Mouse (Mus musculus) left cerebral cortex, postnatal 25 days (tissue): ENCODE data around the gene Fam228a. TPM values are rescaled to one million over a fixed set of nuclear protein-coding genes. Genes with fewer than 3 reads are reported as not detected.
A peak's percentile ranks its signal among the peaks of the same experiment; 100 is the strongest.
"Not testable (repeated sequence)": the region's sequence is repeated elsewhere in the genome, so short reads cannot be mapped to it uniquely, and the experiment has no call there.

ENCODE experiments used
- DNase-seq, 2 experiments: peaks; one replicate each; pipeline ENCODE4 v3.0.0; 2022; ENCODE audit warnings: low spot score in 2 of 2, mixed read lengths in 1 of 2
- intact Hi-C: fragments of 180-260 bp; cut with DNase I; formaldehyde crosslinking; loops from one replicate; pipeline ENCODE4 v1.15.1; 2025
- total RNA-seq, 2 experiments: library from RNA; stranded (reverse); gene quantifications; 2 replicates each; pipeline ENCODE4 v1.2.3; 2021

The Fam228a gene
- total RNA-seq, result 1 to 10 TPM; 2.2 to 2.6 TPM

- intact Hi-C loops, result no loop called here
- DNase-seq, result no peak
Observed at GRCm38 (mm10) chr12:4738031-4738576, at the start of gene Fam228a. TSS of gene Fam228a (minus strand) at chr12:4738430.

GRCm38 (mm10) chr12:4784466-4784865, 46.2 kb upstream of the Fam228a start:
- intact Hi-C loops, result no loop called here
- no peak for DNase-seq

- no peak for DNase-seq
- intact Hi-C loops, result no loop called here
Observed at GRCm38 (mm10) chr12:4783598-4783997, 45.4 kb upstream of the Fam228a start.

GRCm38 (mm10) chr12:4781725-4782404, 43.6 kb upstream of the Fam228a start:
- DNase-seq, intact Hi-C loops: not testable (repeated sequence)

- intact Hi-C loops, result no loop called here
- DNase-seq, result no peak
Observed at GRCm38 (mm10) chr12:4781270-4781669, 43.0 kb upstream of the Fam228a start.

- no peak for DNase-seq
- intact Hi-C loops, result no loop called here
Observed at GRCm38 (mm10) chr12:4780245-4780644, 42.0 kb upstream of the Fam228a start.

- intact Hi-C loops, result no loop called here
- no peak for DNase-seq
Observed at GRCm38 (mm10) chr12:4777734-4778133, 39.5 kb upstream of the Fam228a start.

DNA sequence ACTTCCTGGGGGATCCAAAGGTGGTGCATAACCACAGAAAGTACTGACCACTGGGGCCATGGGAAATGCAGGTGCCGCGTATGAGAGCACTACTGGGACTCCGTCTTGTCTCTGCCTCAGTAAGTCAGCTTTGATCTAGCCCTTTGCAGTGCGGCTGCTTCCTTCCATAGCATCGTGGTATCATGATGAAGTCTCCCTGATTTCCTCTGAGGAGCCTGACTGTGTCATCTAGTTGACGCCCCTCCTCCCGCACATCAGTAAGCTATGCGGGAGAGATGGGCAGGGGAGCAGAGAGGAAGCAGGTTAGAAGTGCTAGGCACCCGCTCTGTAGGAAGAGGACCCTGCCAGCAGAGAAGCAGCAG, 37.3 kb upstream of the Fam228a start:
- intact Hi-C loops, result no loop called here
- DNase-seq, result no peak

- intact Hi-C loops, result no loop called here
- no peak for DNase-seq
Observed at GRCm38 (mm10) chr12:4774895-4775587, 36.8 kb upstream of the Fam228a start.

- intact Hi-C loops, result loop anchor here (2.0 to 5.0 kb wide), 4 partner anchors 48 to 197 kb away; partner anchors contain the start of genes Sf3b6 and Wdcp
Observed at GRCm38 (mm10) chr12:4769333-4769723, 31.1 kb upstream of the Fam228a start.

DNA sequence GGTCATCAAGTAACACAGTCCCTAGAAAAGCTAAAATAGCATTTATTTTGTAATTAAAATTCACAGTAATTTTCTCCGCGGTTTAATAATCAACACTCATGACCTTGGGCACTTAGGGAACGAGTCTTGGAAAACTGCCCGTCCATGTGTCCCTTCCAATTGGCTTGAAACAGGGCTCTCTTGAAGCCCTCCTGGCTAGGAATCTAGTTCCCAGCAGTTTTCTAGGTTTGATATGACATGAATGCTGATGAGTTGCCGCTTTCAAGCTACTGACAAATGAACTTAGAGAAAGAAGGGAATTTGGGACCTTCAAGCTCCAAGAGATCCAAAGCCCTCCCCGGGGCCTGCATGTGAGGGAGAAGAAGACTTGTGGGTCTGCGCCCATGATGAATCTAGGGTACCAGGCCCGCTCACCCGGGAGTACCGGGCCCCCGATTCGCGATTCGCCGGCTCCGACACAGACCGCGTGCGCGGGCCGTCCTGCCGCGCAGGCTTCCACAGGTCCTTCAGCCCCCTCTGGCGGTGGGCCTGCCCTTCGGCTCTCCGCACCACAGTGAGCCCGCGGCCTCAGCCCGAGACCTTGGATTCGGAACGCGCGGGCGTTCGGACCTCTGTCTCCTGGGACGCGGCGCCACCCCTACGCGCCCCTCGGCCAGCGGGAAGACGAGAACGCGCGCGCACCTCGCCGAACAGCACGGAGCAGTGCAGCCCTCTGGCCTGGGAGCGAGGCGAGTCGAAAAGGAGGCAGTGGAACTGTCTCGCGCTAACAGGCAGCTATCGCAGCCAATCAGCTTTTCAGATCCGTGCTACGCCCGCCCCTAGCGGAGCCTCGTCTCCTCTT, 30.5 kb upstream of the Fam228a start, which contains the start of the genes Pfn4 and Fam228b:
Pfn4 (plus strand) TSS at position 531 of the 841 bp plus-strand sequence.
Fam228b (minus strand) TSS at position 776 of the 841 bp plus-strand sequence.
- intact Hi-C loops, result loop anchor here (2.0 to 5.0 kb wide), 4 partner anchors 49 to 196 kb away; partner anchors contain the start of genes Sf3b6 and Wdcp
- peak; percentile 97 to 98 for DNase-seq

More at GRCm38 (mm10) chr12:4769333-4769723, 31.1 kb upstream of the Fam228a start:
- no peak for DNase-seq

GRCm38 (mm10) chr12:4757060-4757459, 18.8 kb upstream of the Fam228a start:
- DNase-seq, result no peak
- intact Hi-C loops, result no loop called here

- intact Hi-C loops, DNase-seq: not testable (repeated sequence)
Observed at GRCm38 (mm10) chr12:4754451-4754850, 16.2 kb upstream of the Fam228a start.

DNA sequence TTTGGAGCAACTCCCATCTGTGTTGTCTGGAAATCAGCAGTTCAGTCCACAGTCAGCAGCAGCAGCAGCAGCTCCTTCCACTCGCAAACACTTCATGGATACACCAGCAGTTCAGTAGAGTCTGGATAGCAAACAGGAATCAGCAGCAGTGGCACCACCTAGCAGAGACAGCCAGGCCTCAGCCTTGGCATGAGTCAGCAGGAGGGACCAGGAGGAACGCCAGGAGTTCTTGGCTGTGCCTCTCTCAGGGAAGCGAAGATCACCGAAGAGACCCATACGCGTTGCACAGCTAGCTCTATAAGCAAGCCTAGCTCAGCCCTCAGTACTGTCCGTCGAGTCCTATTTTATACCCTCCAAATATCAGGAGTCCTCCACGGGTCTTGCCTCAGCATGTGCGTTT, 6.3 kb upstream of the Fam228a start:
- DNase-seq, result peak in 1 of 2 experiments; percentile 18

DNA sequence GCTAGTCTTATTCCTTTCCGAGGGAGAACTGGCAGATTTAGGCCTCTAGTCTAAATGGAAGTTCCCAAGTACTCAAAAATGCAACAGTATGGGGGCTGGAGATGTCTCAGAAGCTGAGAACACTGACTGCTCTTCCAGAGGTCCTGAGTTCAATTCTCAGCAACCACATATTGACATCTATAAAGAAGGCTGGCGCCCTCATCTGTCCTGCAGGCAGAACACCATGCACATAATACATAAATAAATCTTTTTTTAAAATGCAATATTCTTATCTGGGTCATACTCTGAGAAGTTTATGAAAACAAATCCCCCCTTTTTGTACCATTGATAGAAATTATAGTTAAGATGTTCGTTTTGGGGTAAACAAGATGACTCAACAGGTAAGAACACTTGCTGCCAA, 4.0 kb upstream of the Fam228a start:
- intact Hi-C loops, result no loop called here
- no peak for DNase-seq

More for the DNA sequence above, 6.3 kb upstream of the Fam228a start:
- intact Hi-C loops, result no loop called here

DNA sequence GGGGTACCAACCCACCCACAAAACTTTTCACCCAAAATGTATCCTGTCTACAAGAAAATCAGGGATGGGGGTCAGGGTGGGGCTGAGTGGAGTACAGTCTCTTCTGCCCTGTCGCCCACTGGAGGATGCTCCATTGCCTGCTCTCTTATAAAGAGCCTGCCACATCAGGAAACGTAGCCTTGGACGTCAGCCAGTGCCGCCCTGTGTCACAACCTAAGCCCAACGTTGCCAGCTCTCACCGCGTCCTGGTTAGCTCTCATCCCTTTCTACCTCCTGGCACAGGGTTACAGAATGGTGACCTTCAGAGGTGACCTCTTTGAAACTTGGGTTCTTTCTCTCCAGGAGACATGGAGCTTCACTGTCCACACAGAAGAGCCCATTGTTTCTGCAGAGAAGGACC, 2.6 kb upstream of the Fam228a start:
- intact Hi-C loops, result no loop called here
- no peak for DNase-seq

DNA sequence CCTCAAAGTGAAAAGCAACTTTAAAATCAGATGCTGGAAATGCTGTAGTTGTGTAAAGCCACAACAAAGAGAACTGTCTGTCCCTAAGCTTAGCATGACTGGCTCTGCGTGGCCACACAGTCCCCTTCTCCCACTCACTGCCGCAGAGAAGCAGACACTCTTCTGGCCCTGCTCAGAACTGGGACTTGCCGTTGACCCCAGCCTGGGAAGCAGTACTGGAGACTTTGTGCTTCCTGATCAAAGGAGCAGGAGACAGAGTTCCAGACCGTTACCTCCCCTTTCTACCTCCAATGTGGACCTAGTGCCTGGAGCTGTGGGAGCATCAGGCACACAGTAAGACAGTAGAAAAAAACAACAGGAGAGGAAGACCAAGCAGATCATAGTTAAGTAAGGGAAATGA, 5.9 kb downstream of the Fam228a start:
- no peak for DNase-seq
- intact Hi-C loops, result no loop called here

DNA sequence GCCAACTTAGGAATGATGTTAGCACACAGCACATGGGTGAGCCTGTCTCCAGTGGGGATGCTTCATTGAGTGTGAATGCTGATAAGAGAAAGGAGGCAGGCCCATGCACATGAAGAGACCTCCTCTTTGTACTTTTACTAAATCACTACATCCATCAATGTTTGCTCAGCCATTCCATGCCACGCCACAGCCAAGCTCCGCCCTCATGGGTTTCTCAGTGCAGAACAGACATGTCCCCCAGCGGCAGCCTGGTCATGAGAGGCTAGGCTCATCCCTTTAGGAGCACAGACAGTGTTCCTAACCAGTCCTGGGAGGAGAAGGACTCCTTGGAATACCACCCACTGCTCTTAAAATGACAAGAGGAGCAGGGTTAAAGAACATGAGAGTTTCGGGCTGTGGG, 6.6 kb downstream of the Fam228a start:
- intact Hi-C loops, result no loop called here
- DNase-seq, result no peak

- intact Hi-C loops, result no loop called here
Observed at GRCm38 (mm10) chr12:4729165-4729564, 9.1 kb downstream of the Fam228a start.

More at GRCm38 (mm10) chr12:4729165-4729564, 9.1 kb downstream of the Fam228a start:
- no peak for DNase-seq
